Mouse (Mus musculus) spleen, adult 2 months (tissue): ENCODE measurements around the gene C530008M17Rik.

Experiments used
- CTCF ChIP-seq: fragments of 200-500 bp; IDR thresholded peaks from 2 replicates; pipeline ENCODE4 v1.5.1; 2011; ENCODE audit warnings: mild to moderate bottlenecking, inconsistent platforms; ENCODE audit not compliant: insufficient read depth, insufficient read length, insufficient replicate concordance; ENCODE audit errors: extremely low read depth
- POLR2A ChIP-seq: fragments of 200-500 bp; IDR thresholded peaks from 2 replicates; pipeline ENCODE4 v1.6.1; 2011; ENCODE audit warnings: low read depth, low read length, inconsistent platforms

GRCm38 (mm10) chr5:76724878-76725277, 68.6 kb downstream of the C530008M17Rik start:
- TF ChIP-seq CTCF: no peak
- no peak for TF ChIP-seq POLR2A
